Mouse (Mus musculus): Measurements from ENCODE around the gene Rhcg.

- TF ChIP-seq POLR2A (IDR thresholded peaks at IDR 0.05; ENCODE audit: control insufficient read depth, extremely low read depth, insufficient read depth, low read length, poor library complexity) (no peak), CTCF (IDR thresholded peaks at IDR 0.05; ENCODE audit: borderline replicate concordance, control insufficient read depth, extremely low read depth, insufficient read depth, low read length, poor library complexity) (no peak)
These were observed 62.0 kb downstream of the Rhcg start for GRCm38 (mm10) chr7:79555368-79556034.

Data from thymus, adult 2 months (tissue).